Mouse (Mus musculus): ENCODE data around the gene Gga1. TPM values are rescaled to one million over a fixed set of nuclear protein-coding genes. Genes with fewer than 3 reads are reported as not detected.
"Not testable (repeated sequence)": the region's sequence is repeated elsewhere in the genome, so short reads cannot be mapped to it uniquely, and the experiment has no call there.

The Gga1 gene
- total RNA-seq, 2 experiments from 2014 or later: 38.4 to 39.7 TPM

DNA sequence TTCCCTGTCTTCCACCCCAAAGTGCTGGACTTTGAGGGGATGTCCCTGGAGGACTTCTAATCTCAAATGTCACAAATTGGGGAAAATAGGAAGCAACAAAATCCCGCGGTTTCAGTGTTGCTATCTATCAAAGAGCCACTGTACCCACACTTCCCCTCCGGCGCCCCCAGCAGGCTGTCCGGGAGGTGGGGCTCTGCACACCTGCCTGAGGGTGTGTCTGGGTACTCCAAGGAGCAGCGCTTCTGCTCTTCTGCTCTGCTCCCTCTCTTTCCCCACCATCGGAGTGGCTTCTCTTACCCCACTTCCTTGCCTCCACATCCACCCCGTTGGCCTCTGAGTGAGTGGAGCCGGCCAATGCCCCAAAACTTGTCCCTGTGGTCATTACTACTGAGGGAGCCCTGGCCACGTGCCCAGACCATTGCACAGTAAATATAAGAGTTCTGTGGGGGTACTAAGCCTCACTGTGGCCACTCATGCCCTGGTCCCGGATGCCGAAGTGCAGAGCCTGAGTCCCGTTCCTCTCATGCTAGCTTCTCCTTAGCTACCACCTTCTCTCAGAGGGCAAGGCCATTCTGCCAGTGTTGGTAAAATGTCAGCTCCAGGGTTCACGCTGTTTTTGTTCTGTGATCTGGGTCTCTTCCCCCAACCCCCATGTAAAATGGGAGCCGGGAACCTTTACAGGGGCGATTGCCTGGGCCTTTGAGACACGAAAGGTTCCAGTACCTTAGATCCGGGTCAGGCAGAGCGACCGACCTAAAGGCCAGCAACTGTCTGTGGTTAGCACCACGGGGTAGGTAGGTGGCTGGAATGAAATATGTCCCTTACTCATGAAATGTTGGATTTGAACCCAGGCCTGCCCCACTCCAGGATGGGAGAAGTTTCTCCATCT is 33.2 kb upstream of the Gga1 start:
- DNase-seq: peak in 1 of 2 experiments; percentile 44
- intact Hi-C loops (cut with DNase I): loop anchor here (10.0 kb wide), 1 partner anchor 219 kb away; no protein-coding TSS in a partner anchor

- DNase-seq: peak; percentile 64 to 74
- intact Hi-C loops (cut with DNase I): loop anchor here (10.0 kb wide), 1 partner anchor 220 kb away; no protein-coding TSS in a partner anchor
These were observed 32.2 kb upstream of the Gga1 start for GRCm38 (mm10) chr15:78844791-78845190.

DNA sequence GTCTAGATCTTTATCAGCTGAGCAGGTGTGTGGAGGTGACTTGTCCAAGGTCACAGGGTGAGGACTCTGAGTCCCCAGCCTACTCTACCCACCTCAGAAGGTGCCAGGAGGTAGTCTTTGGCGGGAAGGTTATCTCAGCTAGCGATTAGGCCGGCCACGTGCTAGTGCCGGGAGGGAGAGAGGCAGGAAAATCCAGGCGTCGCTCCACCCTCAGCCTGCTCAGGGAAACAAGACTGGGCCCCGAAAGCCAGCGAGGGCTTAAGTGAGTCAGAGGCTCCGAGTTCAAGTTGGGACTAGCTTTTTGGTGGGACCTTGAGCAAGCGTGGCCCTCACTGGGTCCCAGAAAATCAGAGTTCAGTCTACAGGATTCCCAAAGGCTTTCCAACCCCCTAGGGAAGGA is 31.7 kb upstream of the Gga1 start:
- intact Hi-C loops (cut with DNase I): loop anchor here (10.0 kb wide), 1 partner anchor 221 kb away; no protein-coding TSS in a partner anchor
- DNase-seq: peak in 1 of 2 experiments; percentile 49

- intact Hi-C loops (cut with DNase I): loop anchor here (1.0 to 10.0 kb wide), 2 partner anchors 19 to 221 kb away; no protein-coding TSS in a partner anchor
- peak in 1 of 2 experiments; percentile 38 for DNase-seq
These were observed 31.1 kb upstream of the Gga1 start for GRCm38 (mm10) chr15:78845867-78846266.

DNA sequence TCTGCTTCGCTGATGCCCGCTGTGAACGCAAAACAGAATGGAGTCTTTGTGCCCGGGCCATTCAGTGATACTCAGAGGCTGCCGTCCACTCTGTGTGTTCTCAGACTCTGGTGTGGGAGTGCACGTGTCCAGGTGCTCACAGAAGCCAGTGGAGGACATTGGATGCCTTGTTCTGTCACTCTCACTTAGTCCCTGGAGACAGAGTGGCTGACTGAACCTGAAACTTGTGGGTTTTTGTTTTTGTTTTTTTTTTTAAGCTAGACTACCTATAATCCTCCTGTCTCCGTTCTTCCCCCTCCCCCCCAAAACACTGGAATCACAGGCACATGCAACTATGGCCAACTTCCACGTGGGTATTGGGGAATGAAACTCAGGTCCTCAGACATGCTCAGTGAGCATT is 30.6 kb upstream of the Gga1 start:
- DNase-seq: no peak
- intact Hi-C loops (cut with DNase I): loop anchor here (1.0 to 10.0 kb wide), 2 partner anchors 19 to 222 kb away; no protein-coding TSS in a partner anchor

DNA sequence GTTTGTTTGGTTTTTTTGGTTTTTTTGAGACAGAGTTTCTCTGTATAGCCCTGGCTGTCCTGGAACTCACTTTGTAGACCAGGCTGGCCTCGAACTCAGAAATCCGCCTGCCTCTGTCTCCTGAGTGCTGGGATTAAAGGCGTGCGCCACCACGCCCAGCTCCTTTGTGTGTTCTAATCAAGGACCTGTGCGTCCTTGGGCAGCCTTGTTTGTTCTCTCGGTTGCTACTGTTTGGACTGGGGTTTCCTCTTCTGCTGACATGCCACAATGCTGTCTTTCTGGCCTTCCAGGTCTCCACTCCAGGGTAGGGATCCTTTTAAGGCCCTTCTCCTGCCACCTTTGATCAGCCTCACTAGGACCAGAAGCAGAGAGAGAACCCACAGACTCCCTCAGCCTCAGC is 30.2 kb upstream of the Gga1 start:
- intact Hi-C loops (cut with DNase I): loop anchor here (1.0 to 10.0 kb wide), 2 partner anchors 20 to 222 kb away; no protein-coding TSS in a partner anchor
- DNase-seq: not testable (repeated sequence)

DNA sequence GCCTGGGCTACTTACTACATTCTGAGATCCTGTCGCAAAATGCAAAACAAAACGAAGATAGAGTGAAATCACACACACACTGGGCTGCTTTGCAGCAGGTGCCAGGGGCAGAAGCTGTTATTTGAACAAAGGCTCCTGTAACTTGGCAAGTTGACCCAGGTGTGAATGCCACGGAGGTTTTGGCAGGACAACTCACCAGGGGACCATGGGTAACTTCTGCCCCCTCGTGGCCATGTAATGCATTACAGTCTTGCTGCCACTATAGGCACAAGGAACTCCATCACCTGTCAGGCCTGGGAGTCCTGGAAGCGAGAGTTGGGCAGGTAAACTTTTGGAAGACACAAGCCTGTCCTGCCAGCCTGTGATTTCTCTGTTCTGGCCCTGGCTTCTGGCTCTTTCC is 28.5 kb upstream of the Gga1 start:
- intact Hi-C loops (cut with DNase I): loop anchor here (1.0 to 10.0 kb wide), 2 partner anchors 17 to 224 kb away; no protein-coding TSS in a partner anchor
- peak; percentile 85 to 92 for DNase-seq

DNA sequence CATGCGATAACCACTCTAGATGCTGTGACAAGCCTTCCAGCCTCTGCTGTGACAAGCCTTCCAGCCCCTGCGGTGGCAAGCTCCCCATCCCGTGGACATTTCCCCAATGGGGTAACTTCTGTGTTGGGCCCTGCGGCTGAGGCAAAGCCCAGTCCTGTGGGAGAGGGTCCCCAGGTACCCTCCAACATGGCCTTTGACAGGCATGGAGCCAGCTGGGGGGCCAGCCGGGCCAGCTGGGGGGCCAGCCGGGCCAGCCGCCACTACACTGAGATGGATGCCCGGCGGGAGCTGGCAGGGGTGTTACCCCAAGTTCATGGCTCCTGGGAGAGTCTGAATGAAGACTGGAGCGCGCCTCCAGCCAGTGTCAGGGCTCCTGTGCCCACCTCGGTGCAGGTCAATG is 27.5 kb upstream of the Gga1 start:
- intact Hi-C loops (cut with DNase I): loop anchor here (10.0 kb wide), 1 partner anchor 225 kb away; no protein-coding TSS in a partner anchor
- DNase-seq: no peak

DNA sequence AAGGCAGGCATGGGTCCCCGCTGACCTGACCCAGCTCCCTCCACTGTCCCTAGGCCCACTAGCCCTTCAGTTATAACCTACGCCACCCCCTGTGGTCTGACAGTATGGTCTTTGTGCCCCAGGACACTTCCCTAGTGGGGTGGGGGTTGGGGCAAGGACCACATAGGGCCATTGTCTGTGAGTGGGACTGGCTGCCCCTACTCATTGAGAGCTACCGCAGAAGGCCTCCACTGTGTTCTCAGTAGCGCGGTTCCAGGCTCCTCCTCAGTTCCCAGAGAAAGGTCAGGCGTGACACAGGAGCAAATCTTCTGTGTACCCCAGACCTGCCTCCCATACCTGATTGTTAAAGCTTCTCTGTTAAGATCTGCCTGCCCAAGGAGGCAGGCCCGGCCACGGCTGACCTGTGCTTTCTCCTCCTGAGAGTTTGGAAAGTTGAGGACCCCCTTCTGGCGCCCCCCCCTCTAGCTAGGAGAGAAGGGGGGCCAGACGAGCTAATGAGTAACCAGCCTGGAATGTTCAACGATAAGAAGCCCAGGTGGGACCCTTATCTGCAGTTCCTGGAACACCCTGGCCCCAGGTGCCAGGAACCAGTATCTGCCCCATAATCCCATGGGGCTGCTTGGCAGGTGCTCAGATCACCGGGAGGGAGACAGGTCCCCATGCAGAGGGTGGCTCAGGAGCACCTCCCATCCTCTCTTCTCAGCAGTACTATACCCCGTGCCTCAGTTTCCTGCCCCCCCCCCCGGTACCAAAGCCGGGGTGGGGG is 26.7 kb upstream of the Gga1 start:
- peak in 1 of 2 experiments; percentile 29 for DNase-seq
- intact Hi-C loops (cut with DNase I): loop anchor here (1.0 to 5.0 kb wide), 2 partner anchors 23 to 33 kb away; no protein-coding TSS in a partner anchor

DNA sequence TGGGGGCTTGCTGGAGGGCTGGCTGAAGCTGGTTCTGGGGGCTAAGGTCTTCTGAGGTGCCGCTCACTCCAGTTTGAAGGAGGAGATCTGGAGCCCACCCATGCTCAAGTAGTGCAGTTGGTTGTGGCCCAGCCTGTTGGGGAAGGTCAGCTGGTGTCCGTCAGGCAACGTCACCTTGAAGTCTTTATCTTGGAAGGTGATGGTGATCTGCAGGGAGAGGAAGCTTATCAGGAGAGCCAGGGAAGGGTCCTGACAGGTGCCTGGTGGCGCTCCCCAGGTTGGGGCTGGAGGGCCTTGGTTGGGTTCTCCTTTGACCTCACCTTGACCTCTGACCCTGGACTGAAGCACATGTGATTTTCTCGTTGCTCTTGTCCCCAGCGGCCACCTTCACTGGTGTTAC is 26.0 kb upstream of the Gga1 start:
- intact Hi-C loops (cut with DNase I): loop anchor here (1.0 to 5.0 kb wide), 2 partner anchors 24 to 34 kb away; no protein-coding TSS in a partner anchor
- no peak for DNase-seq

DNA sequence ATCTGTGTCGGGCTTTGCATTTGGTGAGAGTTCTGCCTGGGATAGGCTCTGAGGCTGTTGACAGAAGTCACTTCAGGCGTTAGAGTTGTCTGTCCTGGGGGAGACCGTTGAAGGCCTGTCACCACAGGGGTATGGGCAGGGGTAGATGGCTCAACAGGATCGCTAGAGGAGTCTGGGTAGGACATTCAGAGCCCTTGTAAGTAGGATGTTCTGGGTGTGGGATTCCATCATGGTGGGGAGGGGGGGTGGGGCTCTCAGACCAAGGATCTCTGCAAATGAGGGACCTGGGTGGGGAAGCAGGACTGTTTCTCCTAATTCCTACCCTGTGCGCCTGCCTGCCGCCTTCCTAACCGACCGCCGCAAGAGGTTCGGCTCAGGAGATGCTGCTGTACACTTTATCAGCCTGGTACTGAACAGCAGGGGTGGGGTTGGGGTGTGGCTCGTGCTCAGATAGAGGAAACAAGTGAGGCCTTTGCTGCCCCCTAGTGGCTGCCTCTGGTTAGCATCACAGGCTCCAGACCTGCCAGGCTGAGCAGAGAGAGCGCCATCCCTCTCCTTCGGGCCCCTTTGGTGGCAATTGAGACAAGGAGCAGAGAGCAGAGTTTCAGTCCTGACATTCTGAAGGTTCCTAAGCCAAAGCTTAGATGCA is 25.4 kb upstream of the Gga1 start:
- intact Hi-C loops (cut with DNase I): loop anchor here (2.0 to 5.0 kb wide), 2 partner anchors 17 to 34 kb away; no protein-coding TSS in a partner anchor
- peak; percentile 93 to 95 for DNase-seq

DNA sequence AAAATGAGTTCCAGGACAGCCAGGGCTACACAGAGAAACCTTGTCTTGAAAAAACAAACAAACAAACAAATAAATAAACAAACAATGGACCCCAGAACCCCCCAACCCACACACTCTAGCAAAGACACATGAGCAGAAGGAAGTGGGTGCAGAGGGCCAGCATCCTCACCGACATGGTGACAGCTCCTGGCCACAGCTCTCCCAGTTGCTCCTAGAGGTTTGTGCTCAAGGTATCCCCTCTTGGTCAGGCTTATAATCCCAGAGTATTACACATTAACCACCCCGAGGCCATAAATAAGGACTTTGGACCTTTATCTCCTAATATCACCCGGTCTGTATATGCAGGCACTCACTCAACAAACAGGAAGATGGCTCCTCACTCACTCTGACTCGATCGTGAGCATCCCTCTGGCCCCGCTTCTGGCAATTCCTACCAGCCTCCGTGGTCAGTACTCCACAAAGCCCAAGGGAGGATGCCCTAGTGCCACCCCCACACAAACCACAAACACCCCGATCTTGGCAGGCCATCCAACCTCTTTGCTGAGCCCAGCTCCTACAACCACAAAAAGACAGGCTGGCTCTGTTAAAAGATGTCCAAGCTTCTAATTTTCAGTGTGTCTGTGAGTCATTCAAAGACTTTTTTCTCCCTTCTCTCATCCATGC is 21.6 kb upstream of the Gga1 start, which contains the start of gene Lgals2:
Gene Lgals2 (minus strand): TSS at position 227 of the 663 bp plus-strand sequence.
- intact Hi-C loops (cut with DNase I): no loop called here
- no peak for DNase-seq

DNA sequence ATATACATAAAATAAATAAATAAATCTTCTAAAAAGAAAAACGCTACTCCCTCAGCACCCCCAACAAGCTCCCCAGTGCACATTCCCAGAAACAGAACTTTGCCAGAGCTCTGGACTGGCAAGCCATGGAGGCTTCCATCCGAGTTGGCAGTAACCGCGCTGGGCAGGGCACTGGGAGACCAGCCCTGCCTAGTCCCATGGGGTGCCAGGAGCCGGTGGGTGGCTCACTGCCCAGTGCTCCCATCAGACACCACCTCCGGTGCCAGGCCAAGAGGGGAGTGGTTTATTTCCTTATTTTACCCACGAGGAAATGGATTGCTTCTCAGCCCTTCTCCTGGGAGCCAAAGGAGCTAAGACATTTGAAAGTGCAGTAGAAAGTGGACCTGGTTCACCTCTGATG is 20.0 kb upstream of the Gga1 start:
- DNase-seq: peak in 1 of 2 experiments; percentile 50
- intact Hi-C loops (cut with DNase I): no loop called here

- no peak for DNase-seq
- intact Hi-C loops (cut with DNase I): no loop called here
These were observed 17.7 kb upstream of the Gga1 start for GRCm38 (mm10) chr15:78859311-78859710.

DNA sequence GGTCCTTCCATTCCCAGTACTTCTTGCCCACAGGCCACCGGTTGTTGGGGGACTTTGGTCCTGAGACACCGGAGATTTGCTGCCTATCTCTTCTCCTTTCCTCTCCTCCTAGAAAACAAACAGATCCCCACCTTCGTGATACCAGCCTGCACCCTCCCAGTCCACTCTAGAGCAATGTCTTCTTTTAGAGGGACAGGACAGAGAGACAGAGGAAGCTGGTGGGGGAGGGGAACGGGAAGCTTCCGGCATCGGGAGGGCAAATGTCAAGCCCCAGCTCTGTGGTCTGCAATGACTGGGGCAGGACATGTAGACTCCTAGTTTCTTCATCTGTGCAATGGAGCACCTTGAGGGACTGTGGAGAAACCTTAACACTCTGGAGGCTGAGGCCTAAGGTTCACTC is 17.3 kb upstream of the Gga1 start:
- DNase-seq: peak in 1 of 2 experiments; percentile 24
- intact Hi-C loops (cut with DNase I): no loop called here

DNA sequence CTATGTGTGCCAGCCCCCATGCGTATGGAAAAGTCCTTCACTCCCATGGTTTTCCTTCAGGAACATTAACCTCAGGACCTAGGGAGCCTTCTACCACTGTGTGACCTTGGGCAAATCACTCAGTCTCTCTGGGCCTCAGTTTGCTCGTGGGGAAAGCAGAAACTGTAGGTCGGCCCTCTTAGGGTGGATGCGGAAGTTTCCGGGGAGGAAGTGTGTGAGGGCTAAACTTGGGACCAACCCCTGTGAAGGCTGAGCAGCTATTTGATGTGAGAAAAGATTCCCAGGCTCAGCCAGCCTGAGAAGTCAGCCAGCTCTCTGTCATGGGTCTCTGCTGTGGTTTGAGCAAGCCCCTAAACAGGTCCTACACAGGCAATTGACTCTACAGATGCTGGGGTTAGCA is 14.7 kb upstream of the Gga1 start:
- no peak for DNase-seq
- intact Hi-C loops (cut with DNase I): no loop called here

GRCm38 (mm10) chr15:78863154-78863553 is 13.8 kb upstream of the Gga1 start:
- intact Hi-C loops (cut with DNase I): no loop called here
- no peak for DNase-seq

DNA sequence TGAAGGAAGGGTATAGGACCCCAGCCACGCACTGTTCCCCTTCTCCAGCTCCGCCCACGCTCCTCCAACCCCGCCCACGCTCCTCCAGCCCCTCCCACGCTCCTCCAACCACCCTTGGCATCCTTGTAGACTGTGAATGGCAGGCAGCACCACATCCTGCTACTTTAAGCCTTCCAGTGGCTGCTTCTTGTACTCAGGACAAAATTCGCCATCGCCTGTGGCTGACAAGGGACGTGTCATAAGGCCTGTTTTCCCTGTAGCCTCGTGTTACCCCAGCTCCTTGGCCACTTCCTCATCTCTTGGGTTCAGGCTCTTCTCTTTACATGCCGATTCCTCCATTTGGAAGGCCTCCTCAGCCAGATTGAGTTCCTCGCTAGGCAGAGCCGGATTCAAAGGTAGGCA is 13.1 kb upstream of the Gga1 start:
- intact Hi-C loops (cut with DNase I): no loop called here
- DNase-seq: peak in 1 of 2 experiments; percentile 29

GRCm38 (mm10) chr15:78868398-78868797 is 8.6 kb upstream of the Gga1 start:
- DNase-seq: peak in 1 of 2 experiments; percentile 59
- intact Hi-C loops (cut with DNase I): loop anchor here (2.0 to 5.0 kb wide), 2 partner anchors 16 to 246 kb away; no protein-coding TSS in a partner anchor

Data from heart, postnatal 14 days (tissue).